Mouse (Mus musculus) embryo, embryonic 11 days (tissue): Measurements from ENCODE around the gene Abhd12.
"Not testable (repeated sequence)": the region's sequence is repeated elsewhere in the genome, so short reads cannot be mapped to it uniquely, and the experiment has no call there.

Experiments used
- DNase-seq: peaks from one replicate; pipeline ENCODE4 v3.0.0-alpha.2; 2015

Gene Abhd12

DNA sequence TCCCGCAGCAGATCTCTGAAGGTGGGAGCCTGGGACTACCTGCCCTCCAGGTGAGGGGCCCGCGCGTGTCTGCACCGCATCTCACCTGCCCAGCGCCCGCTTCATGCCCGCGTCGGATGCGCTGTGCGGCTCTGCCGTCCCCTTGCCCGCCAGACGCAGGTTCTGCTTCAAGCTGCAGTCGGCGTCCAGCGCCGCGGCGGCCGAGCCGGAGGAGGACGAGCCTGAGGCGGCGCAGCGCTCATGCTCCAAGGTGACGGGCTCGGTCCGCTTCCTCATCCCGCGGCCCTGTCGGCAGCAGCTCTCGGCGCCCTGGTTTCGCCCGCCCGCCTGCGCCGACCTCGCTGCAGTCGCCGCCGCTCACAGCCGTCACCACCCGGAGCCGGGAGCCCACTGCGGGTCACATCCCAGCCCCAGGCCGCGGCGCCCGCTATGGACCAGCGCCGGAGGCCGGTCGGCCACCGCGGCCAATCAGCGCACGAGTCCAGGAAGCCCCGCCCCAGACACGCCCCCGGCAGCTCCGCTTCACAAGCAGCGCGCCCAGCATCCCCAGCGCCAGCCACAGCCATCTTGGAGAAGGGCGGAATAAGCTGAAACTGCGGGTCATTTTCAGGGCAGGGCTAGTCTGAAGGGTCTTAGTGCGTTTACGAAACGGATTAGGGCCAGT lies at the start of gene Abhd12:
TSS of gene Abhd12 (minus strand) at position 470 of the 664 bp plus-strand sequence.
- DNase-seq: peak; percentile 98

- DNase-seq: no peak
These were observed 46.7 kb upstream of the Abhd12 start for GRCm38 (mm10) chr2:150951201-150951600.

DNA sequence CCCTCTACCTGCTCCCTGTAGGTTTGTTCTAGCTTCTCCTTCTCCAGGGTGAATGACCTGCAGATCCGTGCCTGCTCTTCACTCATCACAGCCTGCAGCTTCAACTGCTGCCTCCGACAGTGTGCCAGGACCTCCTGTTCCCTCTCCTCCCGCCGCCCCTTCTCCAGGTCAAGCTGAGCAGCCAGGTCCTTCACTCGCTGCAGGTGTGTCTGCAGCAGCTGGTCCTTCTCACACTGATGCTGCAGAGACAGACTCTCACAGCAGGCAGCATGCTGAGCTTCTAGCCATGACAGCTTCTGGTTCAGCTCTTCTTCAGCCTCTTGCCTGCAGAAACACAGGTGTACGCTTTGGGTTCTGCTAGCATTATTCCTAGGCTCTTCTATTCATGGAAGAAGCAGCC lies 45.5 kb upstream of the Abhd12 start:
- no peak for DNase-seq

DNA sequence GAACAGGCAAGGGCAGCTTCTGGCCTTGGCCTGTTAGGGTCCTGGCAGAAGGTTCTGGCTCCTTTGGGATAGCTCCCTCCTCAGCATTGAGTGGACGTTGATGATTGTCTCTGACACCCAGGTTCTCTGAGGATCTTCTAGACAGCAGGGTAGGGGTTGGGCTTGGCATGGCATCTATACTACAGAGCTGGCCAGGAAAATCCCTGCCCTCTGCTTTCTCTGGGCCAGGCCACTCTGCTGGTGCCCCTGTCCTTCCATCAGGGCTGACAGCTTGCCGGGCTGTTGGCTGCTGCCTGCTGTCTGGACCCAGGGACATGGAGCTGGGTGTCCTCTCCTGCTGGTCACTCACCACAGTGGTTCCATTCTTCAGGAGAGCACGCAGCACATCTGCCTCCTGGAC lies 45.1 kb upstream of the Abhd12 start:
- DNase-seq: no peak

GRCm38 (mm10) chr2:150948786-150949185 lies 44.2 kb upstream of the Abhd12 start:
- no peak for DNase-seq

DNA sequence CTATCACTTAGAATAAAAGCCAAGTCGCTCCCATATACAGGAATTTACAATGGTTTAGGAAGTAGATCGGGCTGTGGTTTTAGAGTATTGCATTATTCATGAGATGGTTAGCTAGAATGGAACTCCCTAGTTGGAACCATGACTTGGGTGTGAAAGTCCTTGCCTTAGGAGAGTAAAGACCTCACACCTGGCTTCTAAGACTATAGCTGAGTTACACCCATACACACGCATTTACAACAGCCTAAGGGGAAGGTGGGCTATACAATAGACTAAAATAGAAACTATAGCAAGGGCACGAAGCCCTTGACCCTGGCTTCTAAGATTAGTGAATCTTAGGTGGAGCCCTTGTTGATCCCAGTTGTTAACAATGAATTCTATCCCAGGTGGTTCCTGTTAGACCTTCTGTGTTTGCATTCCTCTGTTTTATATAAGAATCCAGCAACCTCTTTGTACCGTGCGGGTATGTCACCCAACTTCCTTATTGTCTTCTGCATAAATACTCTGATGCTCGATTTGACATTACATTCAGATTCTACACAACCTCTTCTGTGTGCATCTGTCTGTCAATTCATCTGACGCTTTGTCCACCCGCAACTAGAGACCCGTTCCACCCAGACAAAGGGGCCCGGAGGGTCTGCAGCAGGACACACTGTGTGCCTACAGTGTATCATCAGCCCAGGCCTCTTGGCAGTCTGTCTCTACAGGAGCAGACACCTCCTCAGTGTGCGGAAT lies 43.5 kb upstream of the Abhd12 start:
- not testable (repeated sequence) for DNase-seq

GRCm38 (mm10) chr2:150947341-150947740 lies 42.8 kb upstream of the Abhd12 start:
- DNase-seq: not testable (repeated sequence)

- DNase-seq: no peak
These were observed 39.5 kb upstream of the Abhd12 start for GRCm38 (mm10) chr2:150944017-150944416.

- no peak for DNase-seq
These were observed 30.1 kb upstream of the Abhd12 start for GRCm38 (mm10) chr2:150934659-150935058.

- no peak for DNase-seq
These were observed 28.9 kb upstream of the Abhd12 start for GRCm38 (mm10) chr2:150933482-150933881.

DNA sequence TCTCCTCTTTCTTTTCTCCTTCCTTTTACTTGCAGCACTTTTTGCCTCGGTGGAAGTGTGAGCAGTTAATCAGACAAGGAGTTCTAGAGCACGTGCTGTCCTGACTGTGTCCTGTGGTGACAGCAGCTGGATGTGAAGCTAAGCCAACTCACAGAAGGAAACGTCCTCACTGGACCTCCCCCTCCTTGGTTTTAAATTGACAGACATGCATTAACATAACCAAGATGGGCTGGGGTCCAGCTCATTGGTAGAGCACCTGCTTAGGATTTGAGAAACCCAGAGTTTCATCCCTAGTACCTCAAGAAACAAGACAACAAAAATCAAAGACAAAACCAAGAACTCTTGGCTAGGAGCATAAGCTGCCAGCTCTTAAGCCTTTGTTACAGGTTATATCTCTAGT lies 26.3 kb upstream of the Abhd12 start:
- no peak for DNase-seq

DNA sequence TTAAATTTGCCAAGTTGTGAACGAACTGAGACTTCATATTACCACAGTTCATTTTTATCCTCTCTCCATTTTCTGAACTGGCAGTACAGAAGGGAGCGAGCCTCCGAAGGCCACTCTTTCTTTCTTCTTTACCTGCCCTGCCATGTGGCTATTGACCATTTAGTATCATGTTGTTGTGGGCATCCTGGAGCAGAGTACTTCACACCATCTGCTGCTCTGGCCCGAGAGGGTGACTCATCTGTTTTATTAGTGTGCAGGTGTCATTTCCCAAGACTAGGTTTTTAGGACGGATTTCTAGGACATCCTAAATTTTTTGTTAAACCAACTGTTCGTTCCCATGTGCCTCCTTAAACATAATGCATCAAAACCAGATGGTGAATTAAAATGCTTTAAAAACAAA lies 24.6 kb upstream of the Abhd12 start:
- no peak for DNase-seq

DNA sequence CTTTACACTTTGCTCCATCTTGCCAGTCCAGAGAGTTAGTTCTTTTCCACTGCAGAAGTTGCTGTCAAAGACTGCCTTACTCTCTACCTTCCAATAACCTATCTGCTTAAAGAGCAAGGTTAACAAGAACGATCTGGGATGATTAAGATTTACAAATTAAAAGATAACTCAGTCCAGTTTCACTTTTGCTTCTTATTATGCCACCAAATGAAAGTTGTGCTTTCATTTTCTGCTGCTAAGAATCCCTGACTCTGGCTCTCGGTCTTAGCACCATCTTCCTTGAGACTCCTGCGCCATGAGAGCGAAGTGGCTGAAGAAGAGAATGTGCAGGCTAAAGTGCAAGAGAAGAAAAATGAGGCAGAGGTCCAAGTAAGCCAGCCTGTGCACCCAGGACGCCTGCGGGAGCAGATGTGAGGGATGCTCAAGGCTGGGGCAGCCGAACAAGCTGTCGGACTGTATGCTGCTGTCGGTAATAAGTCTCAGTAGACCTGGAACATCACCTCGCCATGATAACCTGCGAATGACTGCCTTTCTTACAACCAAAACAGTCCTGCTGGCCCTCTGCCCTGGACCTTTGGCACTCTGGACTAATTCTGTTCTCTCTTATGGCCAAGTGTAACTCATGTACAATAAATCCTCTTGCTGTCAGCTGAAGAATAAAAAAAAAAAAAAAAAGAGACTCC lies 22.6 kb upstream of the Abhd12 start:
- DNase-seq: no peak

GRCm38 (mm10) chr2:150923505-150923904 lies 19.0 kb upstream of the Abhd12 start:
- no peak for DNase-seq

DNA sequence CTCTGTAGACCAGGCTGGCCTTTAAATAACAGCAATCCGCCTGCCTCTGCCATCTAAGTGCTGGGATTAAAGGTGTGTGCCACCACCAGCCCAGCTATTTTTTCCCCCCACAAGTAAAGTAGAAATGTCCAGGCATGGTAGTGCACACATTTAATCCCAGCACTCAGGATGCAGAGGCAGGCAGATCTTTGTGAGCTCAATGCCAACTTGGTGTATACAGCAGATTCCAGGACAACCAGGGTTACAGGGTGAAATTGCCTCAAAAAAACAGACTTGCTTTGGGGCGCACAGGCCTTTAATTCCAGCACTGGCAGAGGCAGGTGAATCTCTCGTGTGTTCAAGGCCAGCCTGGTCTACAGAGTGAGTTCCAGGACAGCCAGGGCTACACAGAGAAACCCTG lies 18.5 kb upstream of the Abhd12 start:
- no peak for DNase-seq

GRCm38 (mm10) chr2:150922165-150922564 lies 17.6 kb upstream of the Abhd12 start:
- no peak for DNase-seq

- no peak for DNase-seq
These were observed 17.2 kb upstream of the Abhd12 start for GRCm38 (mm10) chr2:150921697-150922096.

DNA sequence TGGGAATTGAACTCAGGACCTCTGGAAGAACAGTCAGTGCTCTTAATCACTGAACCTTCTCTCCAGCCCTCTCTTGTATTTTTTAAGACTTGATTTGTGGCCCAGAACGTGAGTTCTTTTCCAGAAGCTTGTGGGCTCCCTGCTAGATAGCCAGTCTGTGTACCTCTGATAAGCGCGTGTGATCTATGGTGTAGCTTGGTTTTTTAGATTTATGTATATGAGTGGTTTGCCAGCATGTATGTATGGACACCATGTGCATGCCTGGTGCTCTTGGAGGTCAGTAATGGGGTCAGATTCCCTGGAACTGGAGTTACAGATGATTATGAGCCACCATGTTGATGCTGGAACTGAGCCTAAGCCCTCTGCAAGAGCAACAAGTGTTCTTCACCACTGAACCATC lies 16.0 kb upstream of the Abhd12 start:
- no peak for DNase-seq

GRCm38 (mm10) chr2:150918720-150919119 lies 14.2 kb upstream of the Abhd12 start:
- no peak for DNase-seq

DNA sequence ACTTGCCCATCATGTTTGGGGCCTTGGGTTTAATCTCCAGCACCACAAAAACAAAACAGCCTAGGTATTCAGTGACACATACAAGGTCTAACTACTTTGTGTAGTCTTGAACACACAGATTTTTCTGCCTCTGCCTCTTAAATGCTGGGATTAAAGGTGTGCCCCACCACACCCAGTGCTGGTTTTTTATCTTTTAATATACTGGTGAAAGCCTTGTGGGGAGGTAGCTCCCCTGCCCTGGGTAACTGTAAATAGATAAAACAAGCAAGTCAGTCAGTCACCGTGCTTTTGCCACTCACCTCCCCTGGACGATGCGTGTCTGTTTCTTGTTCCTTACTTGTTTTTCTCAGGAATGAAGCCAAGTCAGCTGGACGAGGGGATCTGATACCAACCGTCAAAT lies 11.2 kb upstream of the Abhd12 start:
- DNase-seq: no peak

GRCm38 (mm10) chr2:150914781-150915515 lies 10.4 kb upstream of the Abhd12 start:
- no peak for DNase-seq

- DNase-seq: peak; percentile 2
These were observed 5.8 kb upstream of the Abhd12 start for GRCm38 (mm10) chr2:150910295-150910881.
